Mouse (Mus musculus) bone marrow, adult 2 months (tissue): ENCODE data around the gene Ptbp2. TPM values are rescaled to one million over a fixed set of nuclear protein-coding genes. Genes with fewer than 3 reads are reported as not detected.

Experiments used
- H3K27ac ChIP-seq: fragments of 200-500 bp; 2 replicates; pipeline ENCODE4 v1.5.1; 2012; ENCODE audit warnings: low read depth, mild to moderate bottlenecking, control low read depth, inconsistent platforms, low read length; ENCODE audit not compliant: control insufficient read depth, poor library complexity, insufficient read depth
- H3K4me1 ChIP-seq: fragments of 200-500 bp; 2 replicates; pipeline ENCODE4 v1.6.1; 2011; ENCODE audit warnings: low read length; ENCODE audit not compliant: control insufficient read depth, insufficient read depth
- H3K4me3 ChIP-seq: fragments of 200-500 bp; replicated peaks from 2 replicates; pipeline ENCODE3; 2011; ENCODE audit warnings: mild to moderate bottlenecking, low read depth, low read length, control low read depth; ENCODE audit not compliant: control insufficient read depth
- CTCF ChIP-seq: fragments of 200-500 bp; IDR thresholded peaks from 2 replicates; pipeline ENCODE4 v1.5.1; 2011; ENCODE audit warnings: low read length, control low read depth; ENCODE audit not compliant: control insufficient read depth, insufficient read depth
- POLR2A ChIP-seq: fragments of 200-500 bp; IDR thresholded peaks from 2 replicates; pipeline ENCODE4 v1.6.1; 2011; ENCODE audit warnings: low read depth, mild to moderate bottlenecking, control low read depth, low read length, borderline replicate concordance; ENCODE audit not compliant: control insufficient read depth
- WGBS: fragments of 180-500 bp; shearing (Covaris S2); methylation state at CpG from one replicate; pipeline ENCODE4 v1.1.7; 2018; 5-methylcytosine and 5-hydroxymethylcytosine counted together
- polyA plus RNA-seq: library from polyadenylated mRNA; stranded (reverse); fragments of >200 nt; gene quantifications from 2 replicates; pipeline ENCODE4 v1.2.4, GENCODE M21; 2011; ENCODE audit warnings: low replicate concordance; ENCODE audit not compliant: missing spikeins, insufficient read depth, insufficient read length

Ptbp2 gene
- polyA plus RNA-seq, 1 experiment: 11.4 TPM

DNA sequence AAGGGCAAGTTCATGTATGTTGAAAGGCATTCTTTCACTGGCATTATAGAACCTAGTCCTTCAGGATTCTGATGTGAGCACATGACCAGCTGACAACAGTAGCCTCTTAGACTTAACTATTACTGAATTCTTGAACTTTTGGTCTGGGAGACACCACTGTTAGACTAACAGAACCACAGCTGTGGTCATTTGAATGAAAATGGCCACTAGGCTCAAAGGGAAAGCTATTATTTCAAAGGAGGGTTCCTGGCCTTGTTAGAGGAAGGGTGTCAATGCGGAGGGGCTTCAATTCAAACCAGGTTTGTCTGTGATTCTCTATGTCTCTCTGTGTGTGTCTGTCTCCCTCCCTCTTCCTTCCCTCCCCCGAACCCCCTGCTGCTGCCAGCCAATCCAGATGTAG is 5.8 kb downstream of the Ptbp2 start:
- no peak for TF ChIP-seq POLR2A
- TF ChIP-seq CTCF: no peak
- Histone ChIP-seq H3K4me3 (no peak overlapping the region), H3K4me1 (peaks cover 3% of the 10 kb centered on the region; the same call in 1 of the 2 replicates), H3K27ac (no peak overlapping the region)
- WGBS: 76% methylated on average over 2 of the region's 2 CpGs

DNA sequence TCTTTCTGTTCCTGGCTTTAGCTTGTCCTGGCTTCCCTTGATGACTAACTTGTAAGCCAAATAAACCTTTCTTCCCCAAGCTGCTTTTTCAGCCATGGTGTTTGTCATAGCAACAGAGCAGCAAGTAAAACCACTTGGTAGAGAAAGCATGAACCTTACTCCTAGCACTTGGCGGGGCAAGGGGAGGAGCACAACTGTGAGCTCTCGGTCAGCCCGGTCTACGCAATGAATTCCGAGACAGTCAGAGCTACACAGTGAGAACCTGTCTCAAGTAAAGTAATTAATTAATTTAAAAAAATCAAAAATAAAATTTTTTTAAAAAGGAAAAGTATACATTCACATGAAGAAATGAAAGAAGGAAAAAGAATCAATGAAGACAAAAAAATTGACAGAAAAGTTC is 8.1 kb downstream of the Ptbp2 start:
- 91% methylated on average over 5 of the region's 5 CpGs for WGBS
- H3K4me3 ChIP-seq: no peak overlapping the region
- no peak overlapping the region for H3K27ac ChIP-seq
- TF ChIP-seq CTCF (no peak), POLR2A (no peak)
- H3K4me1 ChIP-seq: peaks cover 3% of the 10 kb centered on the region; the same call in 1 of the 2 replicates

DNA sequence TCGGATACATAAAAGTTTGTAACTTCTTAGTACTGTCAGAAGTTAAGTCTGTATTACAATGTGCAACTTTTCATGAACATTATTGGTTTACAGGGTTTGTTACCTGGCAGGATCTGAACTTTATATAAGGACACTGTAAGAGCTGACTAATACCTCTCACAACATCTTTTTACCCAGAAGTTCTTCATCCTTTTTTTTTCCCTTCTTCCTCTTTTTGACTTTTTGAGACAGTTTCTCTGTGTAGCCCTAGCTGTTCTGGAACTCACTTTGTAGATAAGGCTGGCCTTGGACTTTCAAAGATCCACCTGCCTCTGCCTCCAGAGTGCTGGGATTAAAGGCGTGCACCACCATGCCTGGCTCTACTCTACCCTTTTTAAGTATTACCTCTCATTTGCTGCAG is 11.5 kb downstream of the Ptbp2 start:
- Histone ChIP-seq H3K4me3 (no peak overlapping the region), H3K4me1 (no peaks in the 10 kb centered on the region; the same call in 1 of the 2 replicates), H3K27ac (no peak overlapping the region)
- no peak for TF ChIP-seq CTCF
- no peak for TF ChIP-seq POLR2A
- 51% methylated on average over 2 of the region's 2 CpGs for WGBS

DNA sequence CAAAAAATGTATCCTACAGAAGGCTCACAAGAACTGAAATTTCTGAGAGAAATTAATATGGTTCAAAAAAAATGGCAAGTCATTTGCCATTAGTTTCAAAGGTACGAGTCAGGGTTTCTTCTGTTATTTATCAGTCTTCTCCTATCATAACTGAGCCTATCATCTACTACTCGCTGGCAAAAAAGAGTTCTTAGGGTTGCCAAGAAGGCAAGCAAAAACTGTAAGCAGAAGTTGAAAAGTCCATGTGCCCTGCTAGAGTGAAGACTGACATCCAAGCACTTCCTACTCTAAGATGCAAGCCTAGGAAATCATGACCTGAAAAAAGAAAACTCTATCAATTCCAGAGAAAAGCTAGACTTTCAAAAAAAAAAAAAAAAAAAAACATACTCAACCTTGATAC is 20.5 kb downstream of the Ptbp2 start:
- no peak for TF ChIP-seq CTCF
- no peak for TF ChIP-seq POLR2A
- 53% methylated on average over 2 of the region's 2 CpGs for WGBS
- Histone ChIP-seq H3K4me1 (no peaks in the 10 kb centered on the region), H3K27ac (no peak overlapping the region), H3K4me3 (no peak overlapping the region)

DNA sequence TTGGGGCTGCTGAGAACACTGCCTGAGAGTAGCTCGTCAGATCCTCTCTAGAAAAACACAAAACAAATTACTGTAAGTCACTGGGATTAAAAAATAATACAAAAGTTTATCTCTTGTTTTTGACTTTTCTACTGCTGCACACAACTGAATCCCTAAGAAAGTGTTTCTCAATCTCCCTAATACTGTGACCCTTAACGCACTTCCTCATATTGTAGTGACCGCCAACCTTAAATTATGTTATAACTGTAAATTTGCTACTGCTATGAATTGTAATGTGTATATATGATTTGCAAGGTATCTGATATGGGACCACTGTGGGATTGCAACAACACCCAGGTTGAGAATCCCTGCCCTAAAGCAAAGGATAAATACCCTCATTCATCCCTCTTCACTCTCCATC is 22.5 kb downstream of the Ptbp2 start:
- no peak overlapping the region for H3K4me3 ChIP-seq
- H3K27ac ChIP-seq: no peak overlapping the region
- no peaks in the 10 kb centered on the region for H3K4me1 ChIP-seq
- TF ChIP-seq POLR2A: no peak
- TF ChIP-seq CTCF: no peak
- 56% methylated on average over 3 of the region's 3 CpGs for WGBS

DNA sequence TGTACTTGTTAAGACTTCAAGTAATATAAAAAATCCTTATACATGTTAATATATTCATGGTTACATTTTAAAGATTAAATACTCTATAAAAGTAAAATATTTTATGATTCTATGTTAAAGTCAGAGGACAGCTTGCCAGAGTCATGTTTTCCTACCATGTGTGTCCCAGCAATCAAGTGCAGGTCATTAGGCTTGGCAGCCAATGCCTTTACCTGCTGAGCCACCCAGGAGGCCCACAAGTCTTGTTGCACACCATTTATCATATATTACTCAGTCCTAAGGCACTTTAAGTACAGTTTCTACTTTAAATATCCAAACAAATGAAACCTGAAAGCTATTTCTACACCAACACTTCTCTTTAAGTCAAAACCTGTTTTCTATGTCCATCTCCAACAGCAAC is 30.5 kb downstream of the Ptbp2 start:
- H3K4me3 ChIP-seq: no peak overlapping the region
- no peak overlapping the region for H3K27ac ChIP-seq
- no peak for TF ChIP-seq CTCF
- no peak for TF ChIP-seq POLR2A
- no peaks in the 10 kb centered on the region; the same call in 1 of the 2 replicates for H3K4me1 ChIP-seq

DNA sequence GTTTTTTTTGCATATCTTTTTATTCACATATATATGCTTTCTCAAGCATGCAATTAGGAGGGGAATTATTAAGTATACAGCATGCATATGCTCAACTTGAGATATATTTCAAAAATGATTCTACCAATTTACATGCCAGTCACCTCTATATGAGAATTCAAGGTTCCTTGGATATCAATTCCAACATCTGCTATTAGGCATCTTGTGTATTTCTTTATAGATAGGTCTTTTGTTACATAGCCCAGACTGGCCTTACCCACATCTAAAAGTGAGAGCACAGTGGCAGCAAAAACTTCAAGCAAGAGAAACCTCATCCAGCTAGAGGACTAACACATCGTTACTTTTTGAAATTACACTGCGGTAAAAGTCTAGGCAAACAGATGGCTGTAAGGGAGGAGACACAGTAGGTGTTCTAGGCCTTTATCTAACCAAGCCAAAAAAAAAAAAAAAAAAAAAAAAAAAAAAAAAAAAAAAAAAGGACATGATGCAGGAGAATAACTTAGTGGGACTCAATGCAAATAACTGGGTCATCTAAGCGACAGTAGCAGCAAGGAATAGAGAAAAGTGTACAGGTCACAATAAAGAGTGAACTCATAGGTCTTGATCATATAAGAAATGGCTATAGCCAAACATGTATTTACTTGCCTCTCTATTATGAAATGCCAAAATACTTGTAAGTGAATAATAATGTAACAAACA is 34.6 kb downstream of the Ptbp2 start:
- no peaks in the 10 kb centered on the region; the same call in 1 of the 2 replicates for H3K4me1 ChIP-seq
- WGBS: 75% methylated on average over 3 of the region's 3 CpGs
- TF ChIP-seq CTCF (no peak), POLR2A (no peak)
- no peak overlapping the region for H3K27ac ChIP-seq
- H3K4me3 ChIP-seq: no peak overlapping the region

DNA sequence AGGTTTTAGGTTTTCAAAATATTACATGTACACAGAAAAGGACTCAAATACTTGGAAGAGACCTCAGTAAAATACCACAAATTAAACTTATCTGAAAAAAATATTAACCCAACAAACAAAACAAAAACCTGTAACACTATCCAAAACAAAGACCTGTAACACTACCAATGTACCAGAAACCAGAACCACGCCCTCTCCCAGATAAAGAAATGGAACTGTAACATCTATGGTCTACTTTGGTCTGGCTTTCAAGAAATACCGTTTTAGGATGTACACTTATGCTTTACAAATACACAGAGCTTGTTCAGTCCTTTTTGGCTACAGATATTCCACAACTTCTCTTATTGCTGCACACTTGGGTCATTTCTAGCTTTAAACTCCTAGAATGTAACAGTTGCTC is 35.1 kb downstream of the Ptbp2 start:
- WGBS: 64% methylated on average over 2 of the region's 2 CpGs
- Histone ChIP-seq H3K27ac (no peak overlapping the region), H3K4me1 (no peaks in the 10 kb centered on the region; the same call in 1 of the 2 replicates), H3K4me3 (no peak overlapping the region)
- TF ChIP-seq POLR2A (no peak), CTCF (no peak)

DNA sequence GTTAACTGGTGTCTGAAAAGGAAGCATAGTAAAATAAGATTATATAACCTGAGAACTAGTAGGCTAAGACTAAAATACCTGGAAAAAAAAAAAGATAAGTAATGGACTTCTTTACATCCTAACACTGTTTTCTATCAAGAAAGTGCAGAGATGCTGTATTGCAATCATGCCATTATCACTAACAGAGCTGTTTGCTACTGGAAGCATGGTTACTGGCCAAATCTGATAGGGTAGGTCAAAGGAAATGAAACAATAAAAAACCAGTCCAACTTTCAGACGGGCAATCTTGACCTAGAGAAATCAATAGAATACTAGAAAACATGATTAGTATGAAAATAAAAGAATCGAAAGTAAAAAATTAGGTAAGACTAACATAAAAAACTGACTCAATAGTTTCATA is 37.6 kb downstream of the Ptbp2 start:
- H3K27ac ChIP-seq: no peak overlapping the region
- no peaks in the 10 kb centered on the region for H3K4me1 ChIP-seq
- no peak for TF ChIP-seq CTCF
- no peak for TF ChIP-seq POLR2A
- WGBS: 73% methylated on average over 2 of the region's 2 CpGs
- no peak overlapping the region for H3K4me3 ChIP-seq
